Mouse (Mus musculus) brain, embryonic 14.5 days (tissue): ENCODE measurements around the gene Eqtn.

Source experiments
- CTCF ChIP-seq: fragments of 200-500 bp; IDR thresholded peaks from 2 replicates; pipeline ENCODE4 v1.5.1; 2012; ENCODE audit warnings: inconsistent platforms, mild to moderate bottlenecking, moderate library complexity, borderline replicate concordance; ENCODE audit not compliant: insufficient read depth, insufficient read length; ENCODE audit errors: extremely low read depth
- POLR2A ChIP-seq: fragments of 200-500 bp; IDR thresholded peaks from 2 replicates; pipeline ENCODE4 v1.6.1; 2012; ENCODE audit warnings: mild to moderate bottlenecking, inconsistent platforms, borderline replicate concordance; ENCODE audit not compliant: poor library complexity, insufficient read depth, insufficient read length, severe bottlenecking; ENCODE audit errors: extremely low read depth

DNA sequence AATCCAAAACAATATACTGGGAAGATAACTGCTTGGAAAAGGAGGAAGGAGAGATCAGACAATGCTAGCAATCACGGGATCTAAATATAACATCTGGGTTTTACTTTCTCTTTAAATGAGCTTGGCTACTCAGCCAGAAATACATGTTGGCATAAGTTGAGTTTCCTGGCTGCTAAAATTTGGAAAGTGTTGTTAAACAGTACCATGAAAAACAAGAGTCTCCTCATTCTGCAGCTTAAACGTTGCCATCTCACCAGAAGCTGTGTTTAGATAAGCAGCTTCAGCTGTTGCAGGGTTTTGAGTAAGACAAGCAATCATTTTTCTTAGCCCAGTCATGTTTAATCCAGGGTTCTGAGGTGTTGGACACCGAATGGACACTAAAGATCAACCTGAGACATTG, 26.9 kb downstream of the Eqtn start:
- TF ChIP-seq POLR2A, result no peak
- TF ChIP-seq CTCF, result no peak
